Mouse (Mus musculus) kidney, postnatal 25 days (tissue): ENCODE measurements around the gene Egln1.

Experiments used
- DNase-seq, 2 experiments: peaks; one replicate each; pipeline ENCODE4 v3.0.0; 2021; ENCODE audit warnings: mixed read lengths in 2 of 2

Egln1 gene

DNA sequence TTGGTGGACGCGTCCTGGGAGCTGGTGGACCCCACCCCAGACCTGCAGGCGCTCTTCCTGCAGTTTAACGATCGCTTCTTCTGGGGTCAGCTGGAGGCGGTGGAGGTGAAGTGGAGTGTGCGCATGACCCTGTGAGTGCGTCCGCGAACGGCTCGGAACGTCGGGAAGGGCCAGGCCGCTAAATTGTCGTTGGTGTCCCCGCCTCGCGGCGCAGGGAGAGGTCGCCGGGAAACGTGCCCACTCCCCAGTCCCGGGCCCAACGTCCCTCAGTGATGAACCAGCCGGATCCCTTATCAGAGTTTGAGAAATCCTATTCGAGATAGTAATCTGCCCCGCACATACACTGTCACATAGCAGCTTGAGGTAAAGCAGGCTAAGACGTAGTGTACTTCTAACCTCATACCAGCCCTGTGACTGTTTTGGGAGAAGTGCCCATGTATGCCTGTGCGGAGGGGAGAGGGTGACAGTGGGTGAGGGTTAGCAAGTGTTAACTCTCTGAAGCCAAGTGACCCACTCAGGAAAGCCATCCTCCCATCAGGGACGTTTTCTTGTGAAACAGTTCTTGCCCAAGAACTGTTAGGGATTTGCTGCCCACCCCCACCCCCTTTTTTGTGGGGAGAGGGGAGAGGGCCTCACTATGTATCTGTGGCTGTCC, 50.7 kb downstream of the Egln1 start:
- no peak for DNase-seq

- DNase-seq = peak; percentile 95 to 98
Observed at GRCm38 (mm10) chr8:124897386-124898250, 51.5 kb downstream of the Egln1 start, which contains the start of the genes Exoc8 and Sprtn. Gene Exoc8, minus strand, starts transcription at chr8:124897705. Gene Sprtn, plus strand, starts transcription at chr8:124897886.

DNA sequence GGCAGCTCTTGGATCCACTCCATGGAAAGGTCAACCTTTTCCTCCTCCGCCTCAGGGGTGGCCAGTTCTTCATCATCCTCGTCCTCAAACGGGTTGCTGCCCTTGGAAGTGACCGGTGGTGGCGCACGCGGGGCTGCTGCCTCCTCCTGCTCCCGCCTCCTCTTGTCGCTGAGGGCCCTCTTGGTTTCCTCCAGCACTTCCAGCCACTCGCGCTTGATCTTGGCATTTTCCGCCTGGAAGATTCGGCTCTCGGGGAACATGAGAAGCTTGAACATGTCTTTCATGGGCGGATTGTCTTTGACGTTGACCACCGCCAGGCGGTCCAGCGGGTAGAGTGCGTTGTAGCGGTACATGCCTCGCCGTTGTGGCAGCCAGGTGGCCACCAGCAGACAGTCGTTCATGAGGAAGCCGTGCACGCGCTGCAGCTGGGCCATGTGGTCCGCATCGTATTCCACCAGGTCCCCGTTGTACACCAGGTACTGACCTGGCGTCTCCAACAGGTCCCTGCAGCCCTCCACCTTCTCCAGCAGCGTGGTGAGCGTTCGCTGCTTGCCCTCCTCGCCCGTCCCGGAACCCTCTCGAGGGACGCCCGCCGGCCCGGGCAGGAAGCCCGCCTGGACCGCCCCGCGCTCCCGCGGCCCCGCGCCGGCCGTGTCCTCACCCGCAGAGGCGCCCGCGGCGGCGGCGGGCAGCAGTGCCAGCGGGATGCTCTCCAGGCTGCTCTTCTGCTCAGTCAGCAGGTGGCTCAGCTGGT, 52.3 kb downstream of the Egln1 start:
- DNase-seq = peak; percentile 85 to 92

GRCm38 (mm10) chr8:124896010-124896631, 53.0 kb downstream of the Egln1 start:
- peak in 1 of 2 experiments; percentile 52 for DNase-seq

- no peak for DNase-seq
Observed at GRCm38 (mm10) chr8:124892596-124892995, 56.5 kb downstream of the Egln1 start.

GRCm38 (mm10) chr8:124888385-124888784, 60.7 kb downstream of the Egln1 start:
- no peak for DNase-seq

DNA sequence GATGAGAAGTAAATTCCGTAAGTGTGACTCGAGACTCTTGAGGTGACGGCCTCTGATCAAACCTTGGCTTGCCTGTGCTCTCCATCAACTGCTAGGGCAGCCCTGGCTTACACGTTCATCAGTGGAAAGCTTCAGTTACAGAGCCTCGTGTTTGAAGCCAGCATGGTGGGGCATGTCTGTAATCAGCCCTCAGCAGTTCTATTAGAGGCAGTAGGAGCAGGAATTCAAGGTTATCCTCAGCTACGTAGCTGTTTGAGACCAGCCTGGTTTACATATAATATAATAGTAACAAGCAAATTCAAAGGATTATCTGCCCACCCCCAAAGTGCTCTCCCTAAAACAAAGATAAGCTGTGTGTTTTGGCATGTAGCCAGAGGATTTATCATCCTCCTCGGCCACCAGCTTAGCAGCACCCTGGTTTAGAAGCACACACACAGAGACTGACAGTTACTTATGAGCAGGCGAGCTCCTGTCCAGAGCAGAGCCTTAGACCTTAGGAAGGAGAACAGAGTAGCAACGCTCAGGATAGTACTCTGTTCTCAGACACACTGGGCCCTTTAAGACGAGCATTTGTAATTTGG, 70.1 kb downstream of the Egln1 start:
- no peak for DNase-seq

DNA sequence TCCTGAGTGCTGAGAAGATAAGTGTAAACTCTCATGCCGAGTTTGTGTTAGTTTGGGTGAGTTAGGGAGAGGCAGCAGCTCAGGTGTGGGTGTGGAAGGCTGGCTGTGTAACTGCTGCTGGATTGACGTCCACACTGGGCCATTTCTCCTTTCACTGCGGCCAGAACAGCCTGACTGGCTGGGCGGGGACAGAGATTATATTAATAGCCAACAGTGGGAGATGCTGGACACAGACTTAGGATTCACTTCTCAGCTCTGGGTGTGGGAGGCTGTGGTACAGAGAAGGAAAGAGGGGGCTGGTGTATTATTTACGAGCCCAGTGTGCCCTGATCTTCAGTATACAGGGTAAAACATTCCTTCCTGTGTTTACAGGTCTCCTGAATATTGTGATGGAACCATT, 71.0 kb downstream of the Egln1 start:
- no peak for DNase-seq

- DNase-seq = no peak
Observed at GRCm38 (mm10) chr8:124872690-124873089, 76.4 kb downstream of the Egln1 start.

- DNase-seq = no peak
Observed at GRCm38 (mm10) chr8:124872081-124872480, 77.0 kb downstream of the Egln1 start.

GRCm38 (mm10) chr8:124871474-124871873, 77.7 kb downstream of the Egln1 start:
- DNase-seq = no peak

GRCm38 (mm10) chr8:124869708-124870107, 79.4 kb downstream of the Egln1 start:
- DNase-seq = no peak

DNA sequence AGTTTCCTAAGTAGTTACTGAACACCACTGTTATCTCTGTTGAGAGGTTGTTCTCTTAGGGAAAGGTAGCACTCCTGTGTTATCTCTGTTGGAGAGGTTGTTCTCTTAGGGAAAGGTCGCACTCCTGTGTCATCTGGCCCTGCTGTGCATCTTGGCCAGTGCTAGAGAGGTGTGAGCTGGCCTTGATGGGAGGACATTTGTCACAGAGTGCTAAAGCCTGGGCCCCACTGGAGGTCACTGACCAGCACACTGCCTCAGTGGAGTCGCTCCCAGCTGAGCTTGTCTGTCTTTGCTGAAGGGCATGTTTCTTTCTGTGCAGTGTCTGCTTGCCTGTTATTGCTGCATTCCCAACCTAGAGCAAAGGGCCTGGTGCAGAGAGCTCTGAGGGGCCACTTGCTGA, 82.0 kb downstream of the Egln1 start:
- DNase-seq = no peak

DNA sequence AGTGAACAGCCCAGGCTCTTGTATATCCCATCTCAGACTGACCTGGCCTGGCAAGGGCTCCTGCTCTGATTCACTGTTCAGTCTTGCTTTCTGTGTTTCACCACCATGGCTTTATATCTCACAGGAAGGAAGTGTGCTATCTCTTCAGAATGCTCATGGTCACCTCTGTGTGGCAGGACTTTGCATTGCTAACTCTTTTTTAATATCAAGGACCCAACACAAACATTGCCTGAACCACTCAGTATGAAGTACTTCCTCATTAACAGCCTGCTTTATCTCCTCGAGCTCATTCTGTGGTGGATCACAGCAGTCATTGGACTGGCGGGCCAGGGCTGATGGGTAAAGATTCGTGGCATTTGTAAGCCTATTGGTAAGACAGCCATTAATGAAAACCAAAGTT, 82.5 kb downstream of the Egln1 start:
- no peak for DNase-seq

GRCm38 (mm10) chr8:124863729-124864128, 85.4 kb downstream of the Egln1 start:
- DNase-seq = no peak

- no peak for DNase-seq
Observed at GRCm38 (mm10) chr8:124863163-124863677, 85.9 kb downstream of the Egln1 start.

- peak; percentile 93 to 96 for DNase-seq
Observed at GRCm38 (mm10) chr8:124862321-124863162, 86.6 kb downstream of the Egln1 start, which contains the start of the genes Gnpat and 2810004N23Rik. Gene Gnpat, plus strand, starts transcription at chr8:124863033. Gene 2810004N23Rik, minus strand, starts transcription at chr8:124863120.

DNA sequence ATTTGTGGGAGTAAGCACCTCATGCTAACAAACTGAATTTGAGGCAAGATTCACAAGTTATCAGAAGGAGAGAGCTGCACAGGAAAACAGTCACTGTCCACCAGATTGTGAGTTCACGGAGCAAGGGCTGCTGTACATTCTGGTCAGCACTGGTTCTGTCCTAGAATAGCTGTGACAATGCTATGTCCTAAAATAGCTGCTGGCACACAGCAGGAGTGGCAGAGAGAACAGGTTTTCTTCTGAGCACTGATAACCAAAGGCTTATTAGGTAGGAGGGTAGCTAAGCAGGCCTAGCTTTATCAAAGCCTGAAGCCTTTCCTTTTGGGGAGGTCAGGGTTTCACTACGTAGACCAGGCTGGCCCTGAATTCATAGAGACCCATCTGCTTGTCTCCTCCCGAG, 88.9 kb downstream of the Egln1 start:
- DNase-seq = no peak

GRCm38 (mm10) chr8:124859466-124859865, 89.7 kb downstream of the Egln1 start:
- DNase-seq = peak; percentile 53 to 58
